ENCODE assay signal across 18 mouse cellular contexts in genomic region chr9:61578255-61578654, GRCm38 (mm10).
DNase-seq lines count a peak whose midpoint lies in the region; ATAC-seq and TF ChIP-seq lines count a peak whose summit lies in the region.
"Had no signal": no experiment of that assay in that cellular context is flagged by ENCODE, and none has a peak within 500 bp of the region (broad histone marks: within the 10 kb centered on the region; RNA-seq: fewer than 3 reads in every experiment).

No protein-coding gene starts in this region.

- no peak for TF ChIP-seq CTCF in left cerebral cortex, adult 2 months (IDR thresholded peaks at IDR 0.05)

- H3K4me1 ChIP-seq in heart, embryonic 12.5 days (replicated peaks): peaks cover 8% of the 10 kb centered on the region

- H3K36me3 ChIP-seq in heart, embryonic 12.5 days: no peaks in the 10 kb centered on the region
- H3K36me3 ChIP-seq: forebrain, embryonic 15.5 days; hindbrain, embryonic 12.5 days had no signal

- 73% methylated on average over 5 of the region's 5 CpGs for WGBS in heart, embryonic 12.5 days

- intact Hi-C loops in left cerebral cortex, postnatal 25 days (cut with DNase I): loop anchor here (1.0 to 5.0 kb wide), 4 partner anchors 61 to 254 kb away; no protein-coding TSS in a partner anchor
- intact Hi-C loops in left cerebral cortex, adult 2 months (cut with DNase I): loop anchor here (1.0 to 10.0 kb wide), 6 partner anchors 99 to 249 kb away; no protein-coding TSS in a partner anchor

- DNase-seq in frontal cortex, postnatal 10 days (ENCODE audit: low spot score in 2 of 2): no peak
- peak; percentile 41 to 80 for DNase-seq in left cerebral cortex, postnatal 25 days (ENCODE audit: low spot score in 2 of 2)
- DNase-seq in left cerebral cortex, adult 2 months (ENCODE audit: extremely low spot score in 1 of 2, low spot score in 2 of 2): no peak
- DNase-seq in right cerebral cortex, postnatal 25 days: peak; percentile 28
- DNase-seq in right cerebral cortex, postnatal 14 days: no peak
- DNase-seq: adrenal gland, postnatal 10 days; cerebellum, adult 11-12 months; cerebellum, adult 9-10 months; cerebellum, postnatal 36 days; gastrocnemius, postnatal 36 days; heart, adult 11 months; heart, postnatal 10 days; heart, postnatal 4 days had no signal

- H3K27ac ChIP-seq in left cerebral cortex, adult 2 months: no peak overlapping the region
- no peak overlapping the region for H3K27ac ChIP-seq in heart, embryonic 12.5 days (ENCODE audit: poor library complexity, severe bottlenecking)
- H3K27ac ChIP-seq: forebrain, embryonic 15.5 days; hindbrain, embryonic 12.5 days had no signal

- no peak overlapping the region for H3K9ac ChIP-seq in heart, embryonic 12.5 days
- H3K9ac ChIP-seq: forebrain, embryonic 15.5 days; hindbrain, embryonic 12.5 days had no signal

- H3K4me2 ChIP-seq in heart, embryonic 12.5 days: no peak overlapping the region
- H3K4me2 ChIP-seq: forebrain, embryonic 15.5 days; hindbrain, embryonic 12.5 days had no signal

- H3K4me3 ChIP-seq in left cerebral cortex, adult 2 months: no peak overlapping the region
- no peak overlapping the region for H3K4me3 ChIP-seq in heart, embryonic 12.5 days
- H3K4me3 ChIP-seq: forebrain, embryonic 15.5 days; hindbrain, embryonic 12.5 days had no signal

- H3K9me3 ChIP-seq in heart, embryonic 12.5 days (replicated peaks): no peaks in the 10 kb centered on the region
- H3K9me3 ChIP-seq: forebrain, embryonic 15.5 days; hindbrain, embryonic 12.5 days had no signal

- H3K27me3 ChIP-seq in heart, embryonic 12.5 days (replicated peaks): peaks cover 14% of the 10 kb centered on the region; the same call in 1 of the 2 replicates
- H3K27me3 ChIP-seq: forebrain, embryonic 15.5 days; hindbrain, embryonic 12.5 days had no signal

- ATAC-seq in frontal cortex, adult (ENCODE audit: low TSS enrichment): peak; percentile 57
- ATAC-seq in heart, embryonic 12.5 days (ENCODE audit: insufficient number of reproducible peaks, low FRiP score): no peak
- ATAC-seq: forebrain, embryonic 15.5 days; hindbrain, embryonic 16.5 days had no signal

Comparison
In these comparisons a context has a peak if more than half of its experiments do, and no peak if none do; other contexts are left out.
1. DNase-seq: peak in left cerebral cortex, postnatal 25 days (2 of 2) and right cerebral cortex, postnatal 25 days (single experiment); none in frontal cortex, postnatal 10 days (0 of 2), left cerebral cortex, adult 2 months (0 of 2) and right cerebral cortex, postnatal 14 days (single experiment).